Mouse (Mus musculus) embryonic facial prominence, embryonic 12.5 days (tissue): ENCODE data around the gene Cyp4b1. TPM values are rescaled to one million over a fixed set of nuclear protein-coding genes. Genes with fewer than 3 reads are reported as not detected.
"Not testable (repeated sequence)": the region's sequence is repeated elsewhere in the genome, so short reads cannot be mapped to it uniquely, and the experiment has no call there.

Experiments used
- ATAC-seq: fragments of 200-750 bp; cut with Nextera tagmentation; 2 replicates; pipeline ENCODE4 v1.8.0; 2017; ENCODE audit not compliant: insufficient number of reproducible peaks, insufficient read depth, low FRiP score, low TSS enrichment
- H3K27ac ChIP-seq: fragments of 300-500 bp; sonication (generic); 2 replicates; pipeline ENCODE4 v1.5.1; 2016; ENCODE audit warnings: mild to moderate bottlenecking
- H3K27me3 ChIP-seq: fragments of 300-500 bp; sonication (generic); 2 replicates; pipeline ENCODE4 v1.6.1; 2016; ENCODE audit warnings: mild to moderate bottlenecking, moderate library complexity
- H3K36me3 ChIP-seq: fragments of 300-500 bp; sonication (generic); 2 replicates; pipeline ENCODE4 v1.6.1; 2016; ENCODE audit warnings: mild to moderate bottlenecking
- H3K4me1 ChIP-seq: fragments of 300-500 bp; sonication (generic); 2 replicates; pipeline ENCODE4 v1.6.1; 2016
- H3K4me2 ChIP-seq: fragments of 300-500 bp; sonication (generic); replicated peaks from 2 replicates; pipeline ENCODE4 v1.6.1; 2016; ENCODE audit warnings: mild to moderate bottlenecking, moderate library complexity
- H3K4me3 ChIP-seq: fragments of 300-500 bp; sonication (generic); 2 replicates; pipeline ENCODE4 v1.5.1; 2016; ENCODE audit warnings: mild to moderate bottlenecking
- H3K9ac ChIP-seq: fragments of 300-500 bp; sonication (generic); 2 replicates; pipeline ENCODE4 v1.6.1; 2016; ENCODE audit warnings: mild to moderate bottlenecking, moderate library complexity
- H3K9me3 ChIP-seq: fragments of 300-500 bp; sonication (generic); 2 replicates; pipeline ENCODE4 v1.6.1; 2016; ENCODE audit warnings: mild to moderate bottlenecking, moderate library complexity
- WGBS: fragments of 180-500 bp; shearing (Covaris S2); methylation state at CpG from one replicate; pipeline ENCODE4 v1.1.7; 2016; 5-methylcytosine and 5-hydroxymethylcytosine counted together
- polyA plus RNA-seq: library from polyadenylated mRNA; unstranded; fragments of >200 nt; fragmentation: Nextera tagmentation; extraction: Ambion mirVana; gene quantifications from 2 replicates; pipeline ENCODE4 v1.2.1, GENCODE M21; 2016

The Cyp4b1 gene
- polyA plus RNA-seq, 1 experiment from 2014 or later: 0.22 TPM

DNA sequence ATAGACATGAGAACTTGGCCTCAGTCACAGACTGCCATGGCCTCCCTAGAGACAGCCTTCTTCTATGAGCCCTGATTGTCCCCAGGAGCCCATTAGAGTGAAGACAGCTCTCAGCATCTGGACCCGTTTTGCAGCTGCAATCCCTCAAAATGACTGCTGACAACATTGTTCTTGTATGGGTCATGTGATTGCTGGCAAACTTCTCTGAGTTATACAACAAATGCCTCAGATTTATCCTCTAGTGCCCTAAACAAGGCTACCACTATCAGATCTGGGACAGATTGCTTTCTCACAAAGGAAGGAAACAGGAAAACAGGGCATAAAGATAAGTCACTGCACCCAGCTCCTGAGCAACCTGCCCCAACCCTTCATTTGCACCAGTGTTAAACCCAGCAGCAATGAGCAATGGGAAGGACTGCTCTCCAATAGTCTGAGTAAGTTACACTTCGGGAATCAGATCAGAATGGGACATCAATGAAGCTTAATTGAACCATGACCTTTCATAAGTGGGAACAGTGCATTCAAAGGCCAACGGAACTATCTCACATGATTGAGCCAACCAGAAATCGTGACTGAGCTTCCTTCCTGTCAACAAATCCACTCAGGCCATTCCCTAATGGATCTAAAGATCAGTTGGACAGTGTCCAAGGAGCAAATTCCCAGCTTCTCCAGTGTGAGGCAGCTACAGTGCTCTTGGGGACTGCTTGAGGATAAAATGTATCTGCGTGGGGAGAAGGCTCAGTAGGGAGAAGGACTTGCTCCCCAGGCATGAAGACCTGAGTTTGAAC lies 4.4 kb downstream of the Cyp4b1 start:
- Histone ChIP-seq H3K4me3 (no peak overlapping the region), H3K9me3 (no peaks in the 10 kb centered on the region), H3K4me2 (no peak overlapping the region), H3K27ac (no peak overlapping the region), H3K27me3 (no peaks in the 10 kb centered on the region), H3K9ac (no peak overlapping the region), H3K4me1 (no peaks in the 10 kb centered on the region), H3K36me3 (no peaks in the 10 kb centered on the region)
- 64% methylated on average over 5 of the region's 5 CpGs for WGBS
- ATAC-seq: no peak

DNA sequence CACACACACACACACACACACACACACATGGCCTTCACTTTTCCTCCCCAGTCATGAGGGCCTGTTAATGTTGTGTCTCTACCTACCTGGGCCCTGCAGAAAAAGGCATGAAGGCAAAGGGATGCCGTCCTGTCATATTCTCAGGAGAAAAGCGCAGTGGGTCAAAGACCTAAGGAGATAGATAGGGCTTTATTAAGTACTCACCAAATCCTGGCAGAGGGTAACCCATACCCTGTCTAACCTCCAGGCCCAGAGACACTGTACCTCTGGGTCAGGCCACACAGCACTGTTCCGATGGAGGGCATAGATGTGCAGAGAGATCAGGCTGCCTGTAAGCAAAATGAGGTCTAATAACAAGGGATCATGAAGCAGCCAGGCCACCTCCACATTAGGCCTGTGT lies 22.0 kb downstream of the Cyp4b1 start:
- not testable (repeated sequence) for ATAC-seq

DNA sequence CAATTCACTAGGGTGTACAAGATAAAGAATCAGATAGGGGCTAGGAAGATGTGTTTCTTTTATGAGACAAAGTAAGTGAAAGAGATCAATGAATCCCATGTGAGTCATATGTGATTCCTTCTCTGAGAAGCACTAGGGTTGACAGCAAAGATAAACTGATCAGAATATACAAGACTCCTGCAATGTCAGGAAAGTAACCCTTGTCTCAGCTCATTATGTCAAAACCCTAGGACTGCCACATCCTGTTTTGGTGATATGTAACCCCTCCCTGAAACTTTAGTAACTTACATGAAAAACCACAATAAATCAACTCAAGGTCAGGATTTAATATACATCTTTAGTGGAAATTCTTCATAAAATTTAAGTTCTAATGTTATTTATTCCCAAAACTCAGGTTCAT lies 33.5 kb downstream of the Cyp4b1 start:
- no peaks in the 10 kb centered on the region for H3K4me1 ChIP-seq
- no peak overlapping the region for H3K4me2 ChIP-seq
- H3K27ac ChIP-seq: no peak overlapping the region
- no peak overlapping the region for H3K4me3 ChIP-seq
- ATAC-seq: no peak
- H3K36me3 ChIP-seq: no peaks in the 10 kb centered on the region
- H3K27me3 ChIP-seq: no peaks in the 10 kb centered on the region
- H3K9me3 ChIP-seq: no peaks in the 10 kb centered on the region
- no peak overlapping the region for H3K9ac ChIP-seq

More for the DNA sequence above, 22.0 kb downstream of the Cyp4b1 start:
- H3K4me2 ChIP-seq, H3K4me3 ChIP-seq, H3K4me1 ChIP-seq, H3K9me3 ChIP-seq, H3K27ac ChIP-seq, H3K27me3 ChIP-seq, H3K36me3 ChIP-seq, H3K9ac ChIP-seq: not testable (repeated sequence)
- 92% methylated on average over 3 of the region's 3 CpGs for WGBS

DNA sequence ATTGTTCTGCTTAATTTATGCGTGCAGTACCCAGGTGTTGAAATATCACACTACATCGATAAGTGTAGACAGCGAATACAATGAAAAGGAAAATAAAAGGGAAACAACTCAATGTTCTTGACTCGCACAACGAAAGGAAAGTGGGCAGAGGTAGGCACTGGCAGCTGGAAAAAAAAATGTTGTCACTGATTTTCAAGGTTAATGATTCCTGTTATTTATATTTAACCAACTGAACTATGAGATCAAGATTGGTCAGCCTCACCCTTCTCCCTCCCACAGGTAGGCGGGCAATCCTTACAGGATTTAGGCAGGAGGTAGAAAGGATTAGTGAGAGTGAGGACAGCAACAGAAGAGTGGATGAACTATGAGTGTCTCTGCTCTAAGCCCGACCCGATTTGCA lies 46.9 kb downstream of the Cyp4b1 start, which contains the start of gene Cyp4a32:
Gene Cyp4a32 (plus strand): TSS at position 359 of the 400 bp plus-strand sequence.
- H3K9me3 ChIP-seq, H3K27ac ChIP-seq, H3K4me2 ChIP-seq, H3K4me3 ChIP-seq, H3K27me3 ChIP-seq, ATAC-seq, H3K9ac ChIP-seq, H3K36me3 ChIP-seq, H3K4me1 ChIP-seq: not testable (repeated sequence)
- WGBS: 88% methylated on average over 8 of the region's 8 CpGs

DNA sequence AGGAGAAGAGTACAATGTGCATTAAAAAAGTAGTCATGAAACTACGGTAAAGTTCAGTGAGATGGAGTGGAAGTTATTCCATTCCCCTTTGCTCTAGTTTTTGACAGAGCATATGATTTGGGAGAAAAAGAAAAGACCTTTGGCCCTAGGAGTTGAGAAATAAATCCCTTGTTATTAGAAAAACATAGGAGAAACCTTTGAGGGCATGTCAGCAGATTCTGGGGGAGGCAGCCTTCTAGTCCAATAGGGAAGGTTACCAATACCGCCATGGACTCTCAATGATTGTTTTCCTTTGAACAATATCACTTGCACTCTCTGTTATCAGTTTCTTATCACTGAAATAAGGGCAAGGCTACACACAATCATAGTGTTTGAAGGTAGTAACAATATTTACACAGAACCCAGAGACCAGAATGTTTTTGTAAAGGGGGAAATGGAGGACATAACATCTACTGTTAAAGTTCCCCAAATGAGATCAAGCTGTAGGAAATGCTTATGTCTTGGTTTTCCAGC lies 50.6 kb downstream of the Cyp4b1 start:
- H3K9ac ChIP-seq: no peak overlapping the region
- ATAC-seq: no peak
- H3K36me3 ChIP-seq: no peaks in the 10 kb centered on the region
- H3K27ac ChIP-seq: no peak overlapping the region
- H3K4me2 ChIP-seq: no peak overlapping the region
- no peaks in the 10 kb centered on the region for H3K4me1 ChIP-seq
- H3K9me3 ChIP-seq: no peaks in the 10 kb centered on the region
- 82% methylated on average over 2 of the region's 2 CpGs for WGBS
- H3K27me3 ChIP-seq: no peaks in the 10 kb centered on the region
- no peak overlapping the region for H3K4me3 ChIP-seq

DNA sequence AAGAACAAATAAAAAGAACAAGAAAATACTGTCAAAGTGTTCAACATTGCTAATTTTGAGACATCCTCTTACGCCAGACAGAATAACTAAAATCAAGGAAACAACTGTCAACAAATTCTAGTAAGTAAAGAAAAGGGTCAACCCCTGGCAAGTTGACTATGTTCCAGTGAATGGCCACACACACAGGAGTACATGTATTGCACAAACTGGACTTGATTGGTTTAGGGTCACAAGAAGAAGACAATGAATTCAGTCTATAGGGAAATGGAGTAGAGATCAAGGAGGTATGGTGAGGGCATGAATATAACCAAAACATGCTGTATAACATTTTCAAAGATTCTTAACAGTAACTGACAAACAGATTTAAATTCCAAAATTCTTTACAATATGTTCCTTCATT lies 51.2 kb downstream of the Cyp4b1 start:
- no peaks in the 10 kb centered on the region for H3K36me3 ChIP-seq
- H3K9ac ChIP-seq: no peak overlapping the region
- H3K27ac ChIP-seq: no peak overlapping the region
- no peaks in the 10 kb centered on the region for H3K9me3 ChIP-seq
- 96% methylated on average over 1 of the region's 1 CpGs for WGBS
- no peak for ATAC-seq
- no peaks in the 10 kb centered on the region for H3K4me1 ChIP-seq
- no peak overlapping the region for H3K4me3 ChIP-seq
- no peak overlapping the region for H3K4me2 ChIP-seq
- no peaks in the 10 kb centered on the region for H3K27me3 ChIP-seq

DNA sequence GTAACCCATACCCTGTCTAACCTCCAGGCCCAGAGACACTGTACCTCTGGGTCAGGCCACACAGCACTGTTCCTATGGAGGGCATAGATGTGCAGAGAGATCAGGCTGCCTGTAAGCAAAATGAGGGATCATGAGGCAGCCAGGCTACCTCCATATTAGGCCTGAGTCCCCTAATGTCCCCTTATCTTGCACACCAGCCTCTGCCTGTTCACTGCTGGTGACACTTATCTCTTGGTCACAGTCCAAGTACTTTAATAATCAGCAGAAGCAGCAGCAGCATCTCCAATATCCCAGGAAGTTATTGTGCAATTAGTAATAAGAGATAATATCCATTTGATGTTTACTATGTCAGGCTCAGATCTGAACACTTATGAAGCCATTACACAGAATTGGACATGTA lies 64.5 kb downstream of the Cyp4b1 start:
- H3K4me3 ChIP-seq: no peak overlapping the region
- H3K27ac ChIP-seq: no peak overlapping the region
- no peaks in the 10 kb centered on the region for H3K4me1 ChIP-seq

DNA sequence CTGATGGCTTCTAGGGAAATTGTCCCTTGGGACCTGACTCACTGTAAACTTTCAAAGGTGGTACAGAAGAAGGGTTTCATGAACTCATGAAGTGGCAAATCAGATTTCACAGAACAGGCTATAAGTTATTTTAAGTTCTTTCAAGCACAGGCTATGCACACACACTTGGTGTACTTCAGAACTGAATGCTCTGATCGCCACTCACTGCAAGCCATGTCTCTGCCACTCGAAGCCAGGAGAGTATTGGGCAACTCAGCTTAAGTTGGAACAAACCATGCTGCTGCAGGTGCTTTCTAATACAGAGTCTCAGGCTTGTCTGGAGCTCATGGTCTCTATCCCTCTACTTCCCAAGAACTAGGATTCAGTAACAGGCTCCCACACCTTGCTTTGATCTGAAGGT lies 71.7 kb downstream of the Cyp4b1 start:
- WGBS: 83% methylated on average over 2 of the region's 2 CpGs
- ATAC-seq: no peak
- no peaks in the 10 kb centered on the region for H3K27me3 ChIP-seq
- H3K27ac ChIP-seq: no peak overlapping the region
- H3K4me1 ChIP-seq: no peaks in the 10 kb centered on the region
- no peak overlapping the region for H3K4me2 ChIP-seq
- H3K9me3 ChIP-seq: no peaks in the 10 kb centered on the region
- no peak overlapping the region for H3K4me3 ChIP-seq
- H3K36me3 ChIP-seq: no peaks in the 10 kb centered on the region
- no peak overlapping the region for H3K9ac ChIP-seq

More for the DNA sequence above, 64.5 kb downstream of the Cyp4b1 start:
- no peak for ATAC-seq
- no peak overlapping the region for H3K4me2 ChIP-seq
- no peaks in the 10 kb centered on the region for H3K27me3 ChIP-seq
- H3K9ac ChIP-seq: no peak overlapping the region
- H3K36me3 ChIP-seq: no peaks in the 10 kb centered on the region
- no peaks in the 10 kb centered on the region for H3K9me3 ChIP-seq

DNA sequence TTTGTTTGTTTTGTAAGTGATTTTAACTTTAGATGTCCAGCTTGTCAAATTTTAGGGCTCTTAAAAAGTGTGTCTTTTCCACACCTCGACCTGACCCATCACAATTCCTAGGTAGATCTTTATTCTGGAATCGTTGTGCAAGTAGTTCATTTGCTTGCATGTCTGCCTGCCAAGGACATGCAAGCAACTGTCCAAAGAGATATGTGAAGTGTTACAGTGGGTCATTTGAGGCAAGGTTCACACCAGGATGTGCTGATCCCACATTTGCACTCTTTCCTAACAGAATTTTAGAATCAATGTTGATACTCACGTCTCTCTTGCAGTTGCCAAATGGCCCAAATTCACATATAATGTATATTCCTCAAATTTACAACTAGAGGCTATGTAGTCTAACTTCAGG lies 72.3 kb downstream of the Cyp4b1 start:
- ATAC-seq: no peak
- no peak overlapping the region for H3K27ac ChIP-seq
- H3K27me3 ChIP-seq: no peaks in the 10 kb centered on the region
- no peak overlapping the region for H3K4me2 ChIP-seq
- H3K4me1 ChIP-seq: no peaks in the 10 kb centered on the region
- WGBS: 77% methylated on average over 3 of the region's 3 CpGs
- no peak overlapping the region for H3K9ac ChIP-seq
- H3K4me3 ChIP-seq: no peak overlapping the region
- no peaks in the 10 kb centered on the region for H3K36me3 ChIP-seq
- H3K9me3 ChIP-seq: no peaks in the 10 kb centered on the region

Other genes starting within 250 kb of the Cyp4b1 start
- gene Cyp4a12b, start 236.1 kb downstream of the Cyp4b1 start, polyA plus RNA-seq: not detected in 2 replicates
- gene Cyp4a30b, start 195.1 kb downstream of the Cyp4b1 start, polyA plus RNA-seq: not detected in 2 replicates
- gene Cyp4a14, start 151.6 kb downstream of the Cyp4b1 start, polyA plus RNA-seq: not detected in 2 replicates
- gene Cyp4a10, start 129.5 kb downstream of the Cyp4b1 start, polyA plus RNA-seq: not detected in 2 replicates
- not detected in 2 replicates for gene Cyp4a31, start 84.1 kb downstream of the Cyp4b1 start, polyA plus RNA-seq
- not detected in 2 replicates for gene Cyp4a32, start 46.8 kb downstream of the Cyp4b1 start, polyA plus RNA-seq
- 32.5 and 34.1 TPM in 2 replicates for gene Efcab14, start 90.0 kb upstream of the Cyp4b1 start, polyA plus RNA-seq
- gene Tex38, start 133.3 kb upstream of the Cyp4b1 start, polyA plus RNA-seq: 0.42 TPM in 1 of 2 replicates, not detected in the other
- 57.9 and 58.4 TPM in 2 replicates for gene Atpaf1, start 137.1 kb upstream of the Cyp4b1 start, polyA plus RNA-seq
- gene Mob3c, start 180.4 kb upstream of the Cyp4b1 start, polyA plus RNA-seq: 9.1 and 9.7 TPM in 2 replicates
- 26.5 and 28.0 TPM in 2 replicates for gene Mknk1, start 191.5 kb upstream of the Cyp4b1 start, polyA plus RNA-seq
- not detected in 2 replicates for gene Kncn, start 236.7 kb upstream of the Cyp4b1 start, polyA plus RNA-seq
- not detected in 2 replicates for gene 6430628N08Rik, start 242.9 kb upstream of the Cyp4b1 start, polyA plus RNA-seq